Mouse (Mus musculus) embryonic facial prominence, embryonic 10.5 days (tissue): ENCODE measurements at regions not wholly inside any gene's neighbourhood (a gene's known extent, or its start where the extent isn't known, plus 50 kb on each side); places are given as distances from the start of the nearest gene placed in this dataset.

ENCODE experiments used
- DNase-seq: peaks from one replicate; pipeline ENCODE4 v3.0.0-alpha.2; 2017; ENCODE audit warnings: low spot score
- H3K27ac ChIP-seq: fragments of 300-500 bp; sonication (generic); replicated peaks from 2 replicates; pipeline ENCODE4 v1.5.1; 2016; ENCODE audit warnings: mild to moderate bottlenecking
- H3K27me3 ChIP-seq: fragments of 300-500 bp; sonication (generic); replicated peaks from 2 replicates; pipeline ENCODE4 v1.6.1; 2016; ENCODE audit warnings: low read depth, mild to moderate bottlenecking; ENCODE audit not compliant: poor library complexity, severe bottlenecking
- H3K36me3 ChIP-seq: fragments of 300-500 bp; sonication (generic); replicated peaks from 2 replicates; pipeline ENCODE4 v1.6.1; 2016; ENCODE audit warnings: mild to moderate bottlenecking, moderate library complexity
- H3K4me1 ChIP-seq: fragments of 300-500 bp; sonication (generic); 2 replicates; pipeline ENCODE4 v1.6.1; 2016
- H3K4me3 ChIP-seq: fragments of 300-500 bp; sonication (generic); 2 replicates; pipeline ENCODE4 v1.5.1; 2016; ENCODE audit warnings: mild to moderate bottlenecking, moderate library complexity
- H3K9me3 ChIP-seq: fragments of 300-500 bp; sonication (generic); 2 replicates; pipeline ENCODE4 v1.6.1; 2016; ENCODE audit warnings: mild to moderate bottlenecking
- WGBS: fragments of 180-500 bp; shearing (Covaris S2); methylation state at CpG from one replicate; pipeline ENCODE4 v1.1.7; 2016; 5-methylcytosine and 5-hydroxymethylcytosine counted together

DNA sequence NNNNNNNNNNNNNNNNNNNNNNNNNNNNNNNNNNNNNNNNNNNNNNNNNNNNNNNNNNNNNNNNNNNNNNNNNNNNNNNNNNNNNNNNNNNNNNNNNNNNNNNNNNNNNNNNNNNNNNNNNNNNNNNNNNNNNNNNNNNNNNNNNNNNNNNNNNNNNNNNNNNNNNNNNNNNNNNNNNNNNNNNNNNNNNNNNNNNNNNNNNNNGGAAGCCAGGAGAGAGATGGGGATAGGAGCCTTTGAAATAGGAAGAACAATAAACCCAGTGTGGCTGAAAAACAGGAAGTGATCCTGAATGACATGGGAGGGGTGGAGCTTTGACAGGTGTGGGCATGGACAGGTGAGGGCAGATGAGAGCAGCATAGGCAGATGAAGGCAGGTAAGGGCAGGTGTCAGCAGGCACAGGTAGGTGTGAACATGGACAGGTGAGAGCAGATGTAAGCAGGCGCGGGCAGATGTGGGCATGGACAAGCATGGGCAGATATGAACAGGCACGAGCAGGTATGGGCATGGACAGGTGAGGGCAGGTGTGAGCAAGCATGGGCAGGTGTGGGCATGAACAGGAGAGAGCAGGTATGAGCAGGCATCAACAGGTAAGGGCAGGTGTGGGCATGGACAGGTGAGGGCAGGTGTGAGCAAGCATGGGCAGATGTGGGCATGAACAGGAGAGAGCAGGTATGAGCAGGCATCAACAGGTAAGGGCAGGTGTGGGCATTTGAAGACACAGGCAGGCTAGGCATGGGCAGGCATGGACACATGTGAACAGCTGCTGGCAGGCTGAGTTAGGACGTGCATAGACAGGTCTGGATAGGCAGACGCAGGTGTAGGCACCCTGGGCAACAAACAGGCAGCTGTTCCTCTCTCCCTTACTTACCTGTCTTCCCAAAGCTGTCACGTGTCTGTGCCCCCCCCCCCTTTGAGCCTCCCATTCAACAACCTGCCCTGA is 135.2 kb upstream of the Zmiz1 start:
- Histone ChIP-seq H3K27me3 (peaks cover 18% of the 10 kb centered on the region), H3K4me3 (no peak overlapping the region), H3K9me3 (no peaks in the 10 kb centered on the region), H3K36me3 (no peaks in the 10 kb centered on the region), H3K27ac (0 out of 2 replicates have a peak overlapping the region, but pooled peaks have one; percentile 45), H3K4me1 (peaks cover 30% of the 10 kb centered on the region)
- WGBS: 87% methylated on average over 6 of the region's 6 CpGs
- DNase-seq: no peak

- DNase-seq: no peak
- H3K4me3 ChIP-seq: no peak overlapping the region
- 91% methylated on average over 3 of the region's 3 CpGs for WGBS
- H3K27me3 ChIP-seq: peaks cover 15% of the 10 kb centered on the region
- H3K36me3 ChIP-seq: no peaks in the 10 kb centered on the region
- no peak overlapping the region for H3K27ac ChIP-seq
- peaks cover 9% of the 10 kb centered on the region; the same call in 1 of the 2 replicates for H3K4me1 ChIP-seq
- no peaks in the 10 kb centered on the region for H3K9me3 ChIP-seq
Measured at GRCm38 (mm10) chr14:25325887-25326286, 133.1 kb upstream of the Zmiz1 start.

GRCm38 (mm10) chr14:25328230-25328629 is 130.8 kb upstream of the Zmiz1 start:
- H3K9me3 ChIP-seq: no peaks in the 10 kb centered on the region
- H3K4me3 ChIP-seq: no peak overlapping the region
- 81% methylated on average over 5 of the region's 5 CpGs for WGBS
- H3K4me1 ChIP-seq: 0 out of 2 replicates have a peak, but pooled peaks cover 7% of the 10 kb centered on the region
- DNase-seq: no peak
- no peak overlapping the region for H3K27ac ChIP-seq
- H3K36me3 ChIP-seq: no peaks in the 10 kb centered on the region
- peaks cover 13% of the 10 kb centered on the region for H3K27me3 ChIP-seq

DNA sequence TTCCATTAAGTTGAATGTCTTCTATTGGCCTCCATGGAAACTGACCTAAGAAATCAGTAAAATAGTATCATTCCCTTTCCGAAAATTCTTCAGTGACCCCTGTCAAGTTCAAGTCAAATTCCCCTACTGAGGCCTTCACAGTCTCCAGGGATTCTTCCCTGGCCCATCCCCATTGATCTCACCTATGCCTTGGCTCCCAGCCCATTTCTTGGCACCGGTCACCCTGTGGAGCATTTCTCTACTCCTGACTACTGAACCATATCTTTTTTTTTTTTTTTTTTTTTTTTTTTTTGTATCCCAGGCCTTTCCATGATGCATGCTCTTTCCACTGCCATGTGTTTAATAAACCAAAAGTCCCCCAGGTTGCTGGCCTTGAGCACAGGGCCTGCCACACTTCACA is 124.8 kb upstream of the Zmiz1 start:
- Histone ChIP-seq H3K36me3 (no peaks in the 10 kb centered on the region), H3K27me3 (peaks cover 13% of the 10 kb centered on the region), H3K4me3 (no peak overlapping the region), H3K9me3 (peaks cover 3% of the 10 kb centered on the region; the same call in 1 of the 2 replicates), H3K27ac (no peak overlapping the region), H3K4me1 (peaks cover 23% of the 10 kb centered on the region)
- DNase-seq: no peak
- 94% methylated on average over 2 of the region's 2 CpGs for WGBS

- no peak for DNase-seq
- peaks cover 44% of the 10 kb centered on the region for H3K4me1 ChIP-seq
- peaks cover 3% of the 10 kb centered on the region; the same call in 1 of the 2 replicates for H3K9me3 ChIP-seq
- no peak overlapping the region for H3K27ac ChIP-seq
- no peak overlapping the region for H3K4me3 ChIP-seq
- WGBS: 89% methylated on average over 1 of the region's 1 CpGs
- no peaks in the 10 kb centered on the region for H3K36me3 ChIP-seq
- H3K27me3 ChIP-seq: no peaks in the 10 kb centered on the region
Measured at GRCm38 (mm10) chr14:25336875-25337274, 122.1 kb upstream of the Zmiz1 start.

- Histone ChIP-seq H3K27ac (peak overlapping the region; percentile 82), H3K27me3 (no peaks in the 10 kb centered on the region), H3K36me3 (no peaks in the 10 kb centered on the region), H3K4me3 (peak overlapping the region; percentile 37), H3K4me1 (peaks cover 60% of the 10 kb centered on the region), H3K9me3 (peaks cover 3% of the 10 kb centered on the region; the same call in 1 of the 2 replicates)
- peak; percentile 81 for DNase-seq
- WGBS: 28% methylated on average over 9 of the region's 9 CpGs
Measured at GRCm38 (mm10) chr14:25338404-25339051, 120.5 kb upstream of the Zmiz1 start.

- WGBS: 82% methylated on average over 9 of the region's 9 CpGs
- no peak for DNase-seq
- no peaks in the 10 kb centered on the region for H3K36me3 ChIP-seq
- H3K4me1 ChIP-seq: peaks cover 69% of the 10 kb centered on the region
- no peak overlapping the region for H3K4me3 ChIP-seq
- H3K27me3 ChIP-seq: no peaks in the 10 kb centered on the region
- H3K9me3 ChIP-seq: peaks cover 2% of the 10 kb centered on the region; the same call in 1 of the 2 replicates
- peak overlapping the region; percentile 58; the same call in 1 of the 2 replicates for H3K27ac ChIP-seq
Measured at GRCm38 (mm10) chr14:25340845-25341244, 118.1 kb upstream of the Zmiz1 start.

DNA sequence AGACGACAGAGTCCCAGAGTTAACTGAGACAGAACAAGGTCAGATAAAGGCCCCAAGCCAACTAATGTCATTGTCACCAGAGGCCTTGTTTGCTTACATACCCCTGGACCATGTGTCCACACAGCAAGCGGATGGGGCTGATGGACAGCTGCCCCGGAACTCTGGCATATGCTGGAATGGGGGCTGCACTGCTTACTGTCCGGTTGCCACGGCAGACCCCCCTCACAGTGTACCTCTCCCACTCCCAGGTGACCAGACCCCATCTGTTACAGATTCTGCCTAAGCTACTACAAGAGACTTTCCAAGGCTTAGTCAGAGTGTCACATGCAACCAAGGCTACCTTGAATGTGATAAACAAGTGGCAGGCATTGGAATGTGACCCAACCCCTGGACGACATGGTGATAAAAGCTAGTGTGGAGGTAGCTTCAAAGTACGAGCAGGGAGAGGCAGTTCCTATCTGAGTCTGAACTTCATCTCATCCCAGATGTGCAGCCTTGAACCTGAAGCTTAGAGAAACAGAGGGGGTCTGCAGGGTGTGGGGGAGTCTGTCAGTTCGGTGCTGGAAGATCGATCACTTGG is 117.0 kb upstream of the Zmiz1 start:
- no peak for DNase-seq
- Histone ChIP-seq H3K4me3 (no peak overlapping the region), H3K27ac (peak overlapping the region; percentile 60; the same call in 1 of the 2 replicates), H3K9me3 (no peaks in the 10 kb centered on the region), H3K27me3 (no peaks in the 10 kb centered on the region), H3K36me3 (no peaks in the 10 kb centered on the region), H3K4me1 (peaks cover 80% of the 10 kb centered on the region)
- 65% methylated on average over 9 of the region's 9 CpGs for WGBS

DNA sequence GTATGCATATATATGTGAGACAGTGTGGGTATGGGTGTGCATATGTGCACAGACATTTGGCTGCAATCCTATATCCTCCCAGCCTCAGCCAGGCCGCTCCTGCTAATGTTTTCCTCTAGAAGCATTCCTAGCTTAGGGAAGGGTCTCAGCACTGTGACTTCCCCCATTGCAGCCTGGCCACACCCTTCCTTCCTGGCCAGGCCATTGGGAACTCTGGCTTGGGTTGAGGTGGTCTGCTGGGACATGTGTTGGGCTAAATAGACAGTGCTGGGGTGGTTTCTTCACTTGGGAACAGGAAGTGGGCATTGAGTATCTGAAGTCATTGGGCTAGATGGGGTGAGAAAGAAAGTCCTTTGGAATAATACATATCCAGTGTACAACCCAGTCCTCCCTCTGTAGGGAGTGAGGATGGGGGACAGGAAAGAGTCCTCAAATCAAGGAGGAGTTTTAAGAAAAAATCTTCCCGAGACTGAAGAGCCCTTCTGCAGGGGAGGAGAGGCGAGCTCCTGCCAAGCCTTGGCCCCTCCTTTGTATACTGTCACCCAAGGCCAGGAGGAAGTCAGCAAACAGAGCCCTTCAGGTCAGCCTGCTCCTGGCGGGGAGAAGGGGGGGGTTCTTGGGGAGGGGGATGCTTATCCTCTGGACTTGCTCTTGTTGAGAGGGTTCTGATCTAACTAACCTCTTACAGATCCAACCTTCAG is 116.0 kb upstream of the Zmiz1 start:
- Histone ChIP-seq H3K27me3 (no peaks in the 10 kb centered on the region), H3K27ac (peak overlapping the region; percentile 60), H3K4me1 (peaks cover 72% of the 10 kb centered on the region), H3K9me3 (no peaks in the 10 kb centered on the region), H3K4me3 (no peak overlapping the region), H3K36me3 (no peaks in the 10 kb centered on the region)
- WGBS: 36% methylated on average over 4 of the region's 4 CpGs
- no peak for DNase-seq

- no peaks in the 10 kb centered on the region for H3K36me3 ChIP-seq
Measured at GRCm38 (mm10) chr14:25345995-25346394, 113.0 kb upstream of the Zmiz1 start.

DNA sequence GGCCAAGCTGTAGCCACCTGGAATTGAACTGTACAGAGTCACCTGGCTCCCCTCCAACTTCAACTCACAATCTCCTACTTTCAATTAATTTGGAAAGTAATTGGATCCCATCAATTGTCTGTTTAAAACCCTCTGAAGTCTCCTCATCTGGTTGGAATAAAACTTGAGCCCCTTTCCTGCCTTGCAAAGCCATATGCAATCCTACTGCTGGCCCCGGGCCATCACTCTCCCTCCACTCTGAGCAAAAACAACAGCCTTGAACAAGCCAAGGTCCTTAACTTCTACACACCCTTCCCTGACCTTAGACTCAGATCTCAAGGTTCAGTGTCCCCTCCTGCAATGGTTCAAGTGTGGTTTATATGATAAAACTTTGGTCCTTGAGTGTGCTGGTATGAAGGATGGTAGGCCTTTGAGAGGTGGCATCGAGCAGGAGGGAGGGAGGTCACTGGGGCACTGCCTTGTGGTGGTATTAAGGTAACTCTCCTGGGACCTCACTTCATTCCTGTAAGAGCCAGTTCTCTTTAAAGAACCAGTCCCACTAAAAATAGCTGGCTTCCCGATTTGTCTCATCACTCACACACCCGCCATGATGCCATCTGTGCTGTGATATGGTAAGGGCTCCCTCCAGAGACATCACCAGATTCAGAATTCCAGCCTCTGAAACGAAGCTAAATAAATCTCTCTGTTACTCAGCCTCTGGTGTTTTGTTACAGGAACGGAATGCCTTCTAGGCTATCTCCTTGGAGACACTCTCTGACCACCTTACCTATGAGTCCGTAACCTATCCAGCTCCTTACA is 112.0 kb upstream of the Zmiz1 start:
- Histone ChIP-seq H3K4me1 (peaks cover 54% of the 10 kb centered on the region), H3K4me3 (no peak overlapping the region), H3K27me3 (no peaks in the 10 kb centered on the region), H3K36me3 (no peaks in the 10 kb centered on the region), H3K9me3 (no peaks in the 10 kb centered on the region), H3K27ac (no peak overlapping the region; the same call in 1 of the 2 replicates)
- WGBS: 76% methylated on average over 7 of the region's 7 CpGs
- DNase-seq: no peak

More at GRCm38 (mm10) chr14:25345995-25346394, 113.0 kb upstream of the Zmiz1 start:
- peaks cover 61% of the 10 kb centered on the region for H3K4me1 ChIP-seq
- 46% methylated on average over 2 of the region's 2 CpGs for WGBS
- DNase-seq: no peak
- H3K27ac ChIP-seq: no peak overlapping the region; the same call in 1 of the 2 replicates
- no peak overlapping the region for H3K4me3 ChIP-seq
- H3K27me3 ChIP-seq: no peaks in the 10 kb centered on the region
- no peaks in the 10 kb centered on the region for H3K9me3 ChIP-seq
